Mouse (Mus musculus) lung, postnatal 0 days (tissue): ENCODE measurements around the gene Dock2.

Experiments used
- CTCF ChIP-seq: IDR thresholded peaks from 2 replicates; pipeline ENCODE4 v1.5.1; 2016; ENCODE audit warnings: antibody characterized with exemption, mild to moderate bottlenecking
- EP300 ChIP-seq: IDR thresholded peaks from 2 replicates; pipeline ENCODE4 v1.6.1; 2016; ENCODE audit warnings: antibody characterized with exemption, mild to moderate bottlenecking, control low read depth

DNA sequence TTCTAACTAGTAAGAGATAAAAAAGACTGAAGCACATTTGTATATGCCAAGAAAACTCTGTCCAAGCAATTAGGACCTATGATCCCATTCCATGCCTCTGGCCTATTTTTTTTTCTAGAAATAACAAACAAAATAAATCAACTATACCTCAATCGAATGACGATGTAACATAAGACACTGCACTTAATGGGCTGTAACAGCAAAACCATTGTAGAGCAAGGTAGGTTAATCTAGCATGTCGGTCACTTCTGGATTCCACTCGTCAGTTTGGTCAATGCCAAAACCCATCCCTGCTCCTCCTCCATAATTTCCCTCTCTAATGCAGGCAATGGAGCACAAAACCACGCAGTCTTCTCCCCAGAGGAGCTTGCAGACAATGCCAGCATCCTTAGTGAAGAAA, 70.3 kb downstream of the Dock2 start:
- TF ChIP-seq CTCF = no peak
- TF ChIP-seq EP300 = no peak
